Mouse (Mus musculus) E14TG2a.4 (cell line): ENCODE data around the gene Mei4.
A peak's percentile ranks its signal among the peaks of the same experiment; 100 is the strongest.

ENCODE experiments used
- CTCF ChIP-seq: conservative IDR thresholded peaks from 2 replicates; pipeline ENCODE4 v1.5.1; 2014; ENCODE audit warnings: low read length
- NANOG ChIP-seq: IDR thresholded peaks from 2 replicates; pipeline ENCODE4 v1.6.1; 2014; ENCODE audit warnings: borderline replicate concordance, low read length, mixed read lengths
- POU5F1 ChIP-seq: IDR thresholded peaks from 2 replicates; pipeline ENCODE4 v1.6.1; 2014; ENCODE audit warnings: low read length, borderline replicate concordance

DNA sequence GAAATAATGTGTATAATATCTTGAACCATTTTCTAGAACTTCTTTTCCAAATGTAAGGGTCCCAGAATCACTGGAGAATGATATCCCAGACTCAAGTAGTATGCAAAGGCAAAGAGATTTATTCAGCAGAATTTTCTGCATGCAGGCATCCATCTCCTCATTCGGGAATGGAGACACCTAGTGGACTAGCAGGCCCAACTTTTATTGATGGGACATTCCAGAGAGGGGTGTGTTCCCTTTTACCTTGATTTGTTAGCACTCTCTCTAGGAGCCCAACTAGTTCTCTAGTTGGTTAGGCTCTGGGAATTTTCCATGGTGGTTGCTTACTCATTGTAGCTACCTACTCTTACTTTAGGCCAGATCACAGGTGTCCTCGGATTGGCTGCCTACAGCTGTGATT is 105.5 kb downstream of the Mei4 start:
- TF ChIP-seq CTCF (peak; percentile 22; the same call in 1 of the 2 replicates), POU5F1 (no peak), NANOG (no peak)
